Mouse (Mus musculus): ENCODE data around the gene Gtf2e1.

DNA sequence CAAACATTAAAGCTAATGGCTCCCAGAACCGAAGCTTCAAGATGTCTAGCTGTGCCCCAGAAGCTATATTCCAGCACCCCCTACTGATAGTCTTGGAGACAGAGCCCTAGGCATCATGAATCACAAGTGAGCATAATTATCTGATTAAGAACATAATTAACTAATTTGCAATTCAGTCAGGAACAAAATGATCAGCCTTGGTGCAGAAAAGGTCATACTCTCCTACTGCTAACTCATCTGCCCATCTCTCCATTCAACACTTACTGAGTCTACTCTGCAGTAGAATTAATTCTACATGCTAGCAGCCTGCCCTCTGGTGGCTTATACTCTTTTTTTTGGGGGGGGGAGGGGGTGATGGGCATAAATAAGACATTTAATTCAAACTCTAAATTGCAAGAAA, 35.1 kb downstream of the Gtf2e1 start:
- TF ChIP-seq FLI1 (IDR thresholded peaks at IDR 0.05; ENCODE audit: low read length) (no peak), GATA1 (IDR thresholded peaks at IDR 0.05; ENCODE audit: borderline replicate concordance, low read length) (no peak)
